Mouse (Mus musculus) forebrain, embryonic 15.5 days (tissue): ENCODE results near the gene Gm11007. TPM values are rescaled to one million over a fixed set of nuclear protein-coding genes. Genes with fewer than 3 reads are reported as not detected.
"Not testable (repeated sequence)": the region's sequence is repeated elsewhere in the genome, so short reads cannot be mapped to it uniquely, and the experiment has no call there.

ENCODE experiments used
- ATAC-seq: fragments of 200-750 bp; cut with Nextera tagmentation; replicated peaks from 2 replicates; pipeline ENCODE4 v1.8.0; 2017; ENCODE audit warnings: mild to moderate bottlenecking, moderate TSS enrichment, moderate library complexity
- H3K27ac ChIP-seq: fragments of 300-500 bp; sonication (generic); replicated peaks from 2 replicates; pipeline ENCODE4 v1.5.1; 2015; ENCODE audit warnings: mild to moderate bottlenecking, inconsistent platforms
- H3K27me3 ChIP-seq: fragments of 300-500 bp; sonication (generic); 2 replicates; pipeline ENCODE4 v1.6.1; 2015; ENCODE audit warnings: inconsistent platforms
- H3K36me3 ChIP-seq: fragments of 300-500 bp; sonication (generic); 2 replicates; pipeline ENCODE4 v1.6.1; 2015; ENCODE audit warnings: mild to moderate bottlenecking, inconsistent platforms
- H3K4me1 ChIP-seq: fragments of 300-500 bp; sonication (generic); 2 replicates; pipeline ENCODE4 v1.6.1; 2015; ENCODE audit warnings: inconsistent platforms
- H3K4me2 ChIP-seq: fragments of 300-500 bp; sonication (generic); replicated peaks from 2 replicates; pipeline ENCODE4 v1.6.1; 2015; ENCODE audit warnings: mild to moderate bottlenecking, inconsistent platforms
- H3K4me3 ChIP-seq: fragments of 300-500 bp; sonication (generic); 2 replicates; pipeline ENCODE4 v1.5.1; 2015; ENCODE audit warnings: mild to moderate bottlenecking, inconsistent platforms
- H3K9ac ChIP-seq: fragments of 300-500 bp; sonication (generic); replicated peaks from 2 replicates; pipeline ENCODE4 v1.6.1; 2015; ENCODE audit warnings: mild to moderate bottlenecking, inconsistent platforms
- H3K9me3 ChIP-seq: fragments of 300-500 bp; sonication (generic); 2 replicates; pipeline ENCODE4 v1.6.1; 2016; ENCODE audit warnings: inconsistent platforms
- WGBS: fragments of 180-500 bp; shearing (Covaris S2); methylation state at CpG from one replicate; pipeline ENCODE4 v1.1.7; 2015; ENCODE audit warnings: mixed read lengths; 5-methylcytosine and 5-hydroxymethylcytosine counted together
- polyA plus RNA-seq: library from polyadenylated mRNA; unstranded; fragments of >200 nt; fragmentation: Nextera tagmentation; extraction: Ambion mirVana; gene quantifications from 2 replicates; pipeline ENCODE4 v1.2.1, GENCODE M21; 2015

Gene Gm11007
- polyA plus RNA-seq, result not detected in 2 replicates

DNA sequence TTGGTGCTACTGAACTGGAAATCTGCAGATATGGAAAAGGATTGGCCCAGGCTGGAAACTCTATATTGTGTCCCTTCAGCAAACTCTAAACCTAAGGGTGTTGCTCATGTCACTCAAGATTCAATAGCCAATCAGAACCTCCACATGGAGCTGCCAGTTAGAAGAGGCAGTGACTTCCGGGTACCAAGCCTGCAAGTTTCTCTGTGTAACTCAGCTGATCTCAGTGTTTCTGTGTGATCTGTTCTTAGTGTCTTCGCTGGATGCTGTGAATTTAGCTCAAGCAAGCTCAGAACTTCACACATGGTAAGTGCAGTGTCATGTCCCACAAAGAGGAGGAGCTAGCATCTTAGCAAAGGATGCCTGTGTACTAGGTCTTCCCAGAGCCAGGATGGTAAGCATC is at the start of gene Gm11007:
Gene Gm11007, plus strand, starts transcription at position 301 of the 400 bp plus-strand sequence.
- not testable (repeated sequence) for H3K27me3 ChIP-seq, H3K27ac ChIP-seq, ATAC-seq, H3K36me3 ChIP-seq, H3K4me1 ChIP-seq, H3K4me2 ChIP-seq, H3K9me3 ChIP-seq, H3K9ac ChIP-seq, H3K4me3 ChIP-seq
- WGBS, result no CpG with 5 or more reads among the region's 2 CpGs

Other genes starting within 250 kb of the Gm11007 start
- 10.3 and 13.4 TPM in 2 replicates for gene Gm4724, start 208.2 kb upstream of the Gm11007 start, polyA plus RNA-seq
- gene Zfp965, start 174.0 kb upstream of the Gm11007 start, polyA plus RNA-seq, result 6.1 and 6.8 TPM in 2 replicates
- 11.1 and 11.7 TPM in 2 replicates for gene Zfp969, start 59.7 kb downstream of the Gm11007 start, polyA plus RNA-seq
- gene Gm2007, start 97.6 kb downstream of the Gm11007 start, polyA plus RNA-seq, result not detected in 2 replicates
- gene Gm14288, start 157.1 kb downstream of the Gm11007 start, polyA plus RNA-seq, result 3.0 and 4.4 TPM in 2 replicates
- gene Gm6710, start 225.2 kb downstream of the Gm11007 start, polyA plus RNA-seq, result 27.4 and 30.1 TPM in 2 replicates